9 mouse cellular contexts compared by ENCODE assay signal in genomic region chr10:70287825-70288235, GRCm38 (mm10). TPM values are rescaled to one million over a fixed set of nuclear protein-coding genes. Genes with fewer than 3 reads are reported as not detected.
A peak's percentile ranks its signal among the peaks of the same experiment; 100 is the strongest.
DNase-seq lines count a peak whose midpoint lies in the region; ATAC-seq lines count a peak whose summit lies in the region.
"Had no signal": no experiment of that assay in that cellular context is flagged by ENCODE, and none has a peak within 500 bp of the region (broad histone marks: within the 10 kb centered on the region; RNA-seq: fewer than 3 reads in every experiment).

No protein-coding gene starts in this region.

- ATAC-seq in limb, embryonic 12.5 days (ENCODE audit: insufficient number of reproducible peaks, insufficient read depth, low FRiP score, low TSS enrichment, low read depth): no peak
- ATAC-seq in hindbrain, embryonic 15.5 days (ENCODE audit: low FRiP score, low read depth): peak; percentile 47; the same call in 1 of the 2 replicates
- ATAC-seq in liver, embryonic 16.5 days (ENCODE audit: low read depth): peak; percentile 63; the same call in 1 of the 2 replicates
- no peak for ATAC-seq in monocyte, adult 5-6 weeks (replicated peaks; ENCODE audit: insufficient number of reproducible peaks, low FRiP score, low TSS enrichment, poor library complexity, severe bottlenecking)

- H3K4me2 ChIP-seq in limb, embryonic 12.5 days: 0 out of 2 replicates have a peak overlapping the region, but pooled peaks have one; percentile 6
- no peak overlapping the region for H3K4me2 ChIP-seq in hindbrain, embryonic 15.5 days
- peak overlapping the region; percentile 35 for H3K4me2 ChIP-seq in liver, embryonic 16.5 days (ENCODE audit: low read depth, low read length)

- no peaks in the 10 kb centered on the region for H3K27me3 ChIP-seq in limb, embryonic 12.5 days
- no peaks in the 10 kb centered on the region for H3K27me3 ChIP-seq in limb, embryonic 10.5 days (ENCODE audit: low read depth, poor library complexity, severe bottlenecking)
- no peaks in the 10 kb centered on the region for H3K27me3 ChIP-seq in hindbrain, embryonic 15.5 days
- H3K27me3 ChIP-seq in liver, embryonic 16.5 days (ENCODE audit: control insufficient read depth, insufficient read depth, low read depth, low read length): no peaks in the 10 kb centered on the region

- H3K9ac ChIP-seq in limb, embryonic 12.5 days (replicated peaks): no peak overlapping the region
- H3K9ac ChIP-seq in hindbrain, embryonic 15.5 days: no peak overlapping the region
- H3K9ac ChIP-seq in liver, embryonic 16.5 days (ENCODE audit: low read depth, low read length): no peak overlapping the region

- H3K9me3 ChIP-seq in limb, embryonic 12.5 days: no peaks in the 10 kb centered on the region
- H3K9me3 ChIP-seq in limb, embryonic 10.5 days (replicated peaks): no peaks in the 10 kb centered on the region
- no peaks in the 10 kb centered on the region for H3K9me3 ChIP-seq in hindbrain, embryonic 15.5 days
- H3K9me3 ChIP-seq in liver, embryonic 16.5 days (replicated peaks; ENCODE audit: control insufficient read depth, low read length): no peaks in the 10 kb centered on the region

- no peaks in the 10 kb centered on the region for H3K36me3 ChIP-seq in limb, embryonic 12.5 days
- no peaks in the 10 kb centered on the region for H3K36me3 ChIP-seq in limb, embryonic 10.5 days
- H3K36me3 ChIP-seq in hindbrain, embryonic 15.5 days: no peaks in the 10 kb centered on the region
- H3K36me3 ChIP-seq in liver, embryonic 16.5 days (ENCODE audit: control insufficient read depth, insufficient read depth): no peaks in the 10 kb centered on the region

- H3K27ac ChIP-seq in limb, embryonic 12.5 days: no peak overlapping the region
- no peak overlapping the region for H3K27ac ChIP-seq in limb, embryonic 10.5 days
- H3K27ac ChIP-seq in hindbrain, embryonic 15.5 days (replicated peaks): no peak overlapping the region
- no peak overlapping the region for H3K27ac ChIP-seq in liver, embryonic 16.5 days (ENCODE audit: low read length)
- H3K27ac ChIP-seq: macrophage had no signal

- H3K4me3 ChIP-seq in limb, embryonic 12.5 days (replicated peaks): no peak overlapping the region
- no peak overlapping the region for H3K4me3 ChIP-seq in limb, embryonic 10.5 days
- no peak overlapping the region for H3K4me3 ChIP-seq in hindbrain, embryonic 15.5 days
- no peak overlapping the region for H3K4me3 ChIP-seq in liver, embryonic 16.5 days (ENCODE audit: low read depth, low read length)

- no peak for DNase-seq in limb, embryonic 10.5 days (ENCODE audit: low spot score)
- DNase-seq in c-Kit-positive CD71-negative TER-119-negative erythroid progenitor cells, embryonic 14.5 days (ENCODE audit: low read depth): peak; percentile 26
- peak; percentile 76 for DNase-seq in yolk sac, embryonic 10.5 days (ENCODE audit: low spot score)
- no peak for DNase-seq in thymus, adult 18-20 months

- H3K4me1 ChIP-seq in limb, embryonic 12.5 days (replicated peaks): peaks cover 10% of the 10 kb centered on the region
- H3K4me1 ChIP-seq in limb, embryonic 10.5 days: peaks cover 11% of the 10 kb centered on the region; the same call in 1 of the 2 replicates
- peaks cover 26% of the 10 kb centered on the region for H3K4me1 ChIP-seq in hindbrain, embryonic 15.5 days (replicated peaks)
- H3K4me1 ChIP-seq in liver, embryonic 16.5 days (ENCODE audit: control insufficient read depth, low read depth, low read length): peaks cover 4% of the 10 kb centered on the region

- WGBS in limb, embryonic 12.5 days: 55% methylated on average over 9 of the region's 9 CpGs
- 68% methylated on average over 9 of the region's 9 CpGs for WGBS in limb, embryonic 10.5 days
- 41% methylated on average over 9 of the region's 9 CpGs for WGBS in hindbrain, embryonic 15.5 days
- WGBS in liver, embryonic 16.5 days (ENCODE audit: insufficient replicate concordance): 13% methylated on average over 9 of the region's 9 CpGs

RNA-seq across cellular contexts. Expression of gene Slc16a9, which starts 42.9 kb away (rescaled TPM):
- 0.75 and 1.3 TPM in 2 replicates for polyA plus RNA-seq in limb, embryonic 12.5 days (2016; fragmentation: Nextera tagmentation; extraction: Ambion mirVana)
- polyA plus RNA-seq in limb, embryonic 10.5 days (2016; fragmentation: Nextera tagmentation; extraction: Ambion mirVana): 0.14 and 0.28 TPM in 2 replicates
- polyA plus RNA-seq in hindbrain, embryonic 15.5 days (2015; fragmentation: Nextera tagmentation; extraction: Ambion mirVana): 1.6 and 3.6 TPM in 2 replicates
- polyA plus RNA-seq in liver, embryonic 16.5 days (2015; fragmentation: Nextera tagmentation; extraction: Ambion mirVana): 0.55 and 0.61 TPM in 2 replicates
- total RNA-seq in monocyte, adult 5-6 weeks (2017): not detected in 3 replicates

Comparison
In these comparisons a context has a peak if more than half of its experiments do, and no peak if none do; other contexts are left out.
1. ATAC-seq: peak in hindbrain, embryonic 15.5 days (single experiment) and liver, embryonic 16.5 days (single experiment); none in limb, embryonic 12.5 days (single experiment) and monocyte, adult 5-6 weeks (single experiment).
2. DNase-seq: peak in c-Kit-positive CD71-negative TER-119-negative erythroid progenitor cells, embryonic 14.5 days (single experiment) and yolk sac, embryonic 10.5 days (single experiment); none in limb, embryonic 10.5 days (single experiment) and thymus, adult 18-20 months (0 of 2).